Mouse (Mus musculus): ENCODE data around the gene Hoxc8. TPM values are rescaled to one million over a fixed set of nuclear protein-coding genes. Genes with fewer than 3 reads are reported as not detected.

The Hoxc8 gene
- polyA plus RNA-seq, 1 experiment: not detected

- no peaks in the 10 kb centered on the region for H3K36me3 ChIP-seq (ENCODE audit: control insufficient read depth, insufficient read depth, low read length)
- no peak for DNase-seq (ENCODE audit: low read depth in 1 of 2, low spot score in 2 of 2)
- H3K4me3 ChIP-seq (ENCODE audit: extremely low read depth, insufficient read depth, insufficient read length): no peak overlapping the region
- H3K4me1 ChIP-seq (ENCODE audit: control insufficient read depth, insufficient read depth, insufficient read length): peaks cover 2% of the 10 kb centered on the region; the same call in 1 of the 2 replicates
- peaks cover 33% of the 10 kb centered on the region for H3K27me3 ChIP-seq (ENCODE audit: control insufficient read depth, insufficient read depth, low read length)
- WGBS: 6% methylated on average over 56 of the region's 57 CpGs
- TF ChIP-seq CTCF (IDR thresholded peaks at IDR 0.05; ENCODE audit: extremely low read depth, insufficient read depth, insufficient read length, insufficient replicate concordance) (no peak), POLR2A (IDR thresholded peaks at IDR 0.05; ENCODE audit: low read depth, low read length) (no peak)
- H3K27ac ChIP-seq (ENCODE audit: insufficient read depth, low read length): no peak overlapping the region
Measured at GRCm38 (mm10) chr15:103014166-103015008, 24.0 kb downstream of the Hoxc8 start.

- peaks cover 2% of the 10 kb centered on the region; the same call in 1 of the 2 replicates for H3K4me1 ChIP-seq (ENCODE audit: control insufficient read depth, insufficient read depth, insufficient read length)
- H3K27me3 ChIP-seq (ENCODE audit: control insufficient read depth, insufficient read depth, low read length): peaks cover 32% of the 10 kb centered on the region
- no peak for DNase-seq (ENCODE audit: low read depth in 1 of 2, low spot score in 2 of 2)
- TF ChIP-seq POLR2A (IDR thresholded peaks at IDR 0.05; ENCODE audit: low read depth, low read length) (no peak), CTCF (IDR thresholded peaks at IDR 0.05; ENCODE audit: extremely low read depth, insufficient read depth, insufficient read length, insufficient replicate concordance) (no peak)
- H3K36me3 ChIP-seq (ENCODE audit: control insufficient read depth, insufficient read depth, low read length): no peaks in the 10 kb centered on the region
- H3K4me3 ChIP-seq (ENCODE audit: extremely low read depth, insufficient read depth, insufficient read length): no peak overlapping the region
- 6% methylated on average over 26 of the region's 28 CpGs for WGBS
- H3K27ac ChIP-seq (ENCODE audit: insufficient read depth, low read length): no peak overlapping the region
Measured at GRCm38 (mm10) chr15:103015009-103015399, 24.6 kb downstream of the Hoxc8 start.

- H3K4me3 ChIP-seq (ENCODE audit: extremely low read depth, insufficient read depth, insufficient read length): no peak overlapping the region
- no peak overlapping the region for H3K27ac ChIP-seq (ENCODE audit: insufficient read depth, low read length)
- WGBS: 21% methylated on average over 19 of the region's 19 CpGs
- peaks cover 2% of the 10 kb centered on the region; the same call in 1 of the 2 replicates for H3K4me1 ChIP-seq (ENCODE audit: control insufficient read depth, insufficient read depth, insufficient read length)
- DNase-seq (ENCODE audit: low read depth in 1 of 2, low spot score in 2 of 2): no peak
- peaks cover 28% of the 10 kb centered on the region for H3K27me3 ChIP-seq (ENCODE audit: control insufficient read depth, insufficient read depth, low read length)
- no peaks in the 10 kb centered on the region for H3K36me3 ChIP-seq (ENCODE audit: control insufficient read depth, insufficient read depth, low read length)
- TF ChIP-seq POLR2A (IDR thresholded peaks at IDR 0.05; ENCODE audit: low read depth, low read length): no peak
- TF ChIP-seq CTCF (IDR thresholded peaks at IDR 0.05; ENCODE audit: extremely low read depth, insufficient read depth, insufficient read length, insufficient replicate concordance): no peak
Measured at GRCm38 (mm10) chr15:103015406-103016166, 25.2 kb downstream of the Hoxc8 start.

GRCm38 (mm10) chr15:103018636-103019035 lies 28.2 kb downstream of the Hoxc8 start, which contains the start of gene Hoxc4:
Gene Hoxc4, plus strand, starts transcription at chr15:103018934.
- 73% methylated on average over 9 of the region's 9 CpGs for WGBS
- no peak within 1 kb of the TSS for H3K4me3 ChIP-seq (ENCODE audit: extremely low read depth, insufficient read depth, insufficient read length)
- H3K27ac ChIP-seq (ENCODE audit: insufficient read depth, low read length): no peak within 1 kb of the TSS
- peaks cover 15% of the 10 kb centered on the region for H3K27me3 ChIP-seq (ENCODE audit: control insufficient read depth, insufficient read depth, low read length)
- H3K36me3 ChIP-seq (ENCODE audit: control insufficient read depth, insufficient read depth, low read length): no peaks in the 10 kb centered on the region
- DNase-seq (ENCODE audit: low read depth in 1 of 2, low spot score in 2 of 2): no peak
- TF ChIP-seq POLR2A (IDR thresholded peaks at IDR 0.05; ENCODE audit: low read depth, low read length) (no peak), CTCF (IDR thresholded peaks at IDR 0.05; ENCODE audit: extremely low read depth, insufficient read depth, insufficient read length, insufficient replicate concordance) (no peak)
- peaks cover 2% of the 10 kb centered on the region; the same call in 1 of the 2 replicates for H3K4me1 ChIP-seq (ENCODE audit: control insufficient read depth, insufficient read depth, insufficient read length)

- Histone ChIP-seq H3K27me3 (ENCODE audit: control insufficient read depth, insufficient read depth, low read length) (peaks cover 2% of the 10 kb centered on the region; the same call in 1 of the 2 replicates), H3K4me3 (ENCODE audit: extremely low read depth, insufficient read depth, insufficient read length) (no peak overlapping the region), H3K4me1 (ENCODE audit: control insufficient read depth, insufficient read depth, insufficient read length) (no peaks in the 10 kb centered on the region), H3K27ac (ENCODE audit: insufficient read depth, low read length) (no peak overlapping the region), H3K36me3 (ENCODE audit: control insufficient read depth, insufficient read depth, low read length) (no peaks in the 10 kb centered on the region)
- DNase-seq (ENCODE audit: low read depth in 1 of 2, low spot score in 2 of 2): no peak
- TF ChIP-seq CTCF (IDR thresholded peaks at IDR 0.05; ENCODE audit: extremely low read depth, insufficient read depth, insufficient read length, insufficient replicate concordance): no peak
- TF ChIP-seq POLR2A (IDR thresholded peaks at IDR 0.05; ENCODE audit: low read depth, low read length): no peak
- 16% methylated on average over 8 of the region's 8 CpGs for WGBS
Measured at GRCm38 (mm10) chr15:103020899-103021418, 30.6 kb downstream of the Hoxc8 start.

- H3K4me3 ChIP-seq (ENCODE audit: extremely low read depth, insufficient read depth, insufficient read length): no peak overlapping the region
- H3K27me3 ChIP-seq (ENCODE audit: control insufficient read depth, insufficient read depth, low read length): peaks cover 6% of the 10 kb centered on the region
- no peak for DNase-seq (ENCODE audit: low read depth in 1 of 2, low spot score in 2 of 2)
- TF ChIP-seq CTCF (IDR thresholded peaks at IDR 0.05; ENCODE audit: extremely low read depth, insufficient read depth, insufficient read length, insufficient replicate concordance): no peak
- no peak for TF ChIP-seq POLR2A (IDR thresholded peaks at IDR 0.05; ENCODE audit: low read depth, low read length)
- WGBS: 17% methylated on average over 8 of the region's 8 CpGs
- H3K36me3 ChIP-seq (ENCODE audit: control insufficient read depth, insufficient read depth, low read length): no peaks in the 10 kb centered on the region
- H3K27ac ChIP-seq (ENCODE audit: insufficient read depth, low read length): no peak overlapping the region
- H3K4me1 ChIP-seq (ENCODE audit: control insufficient read depth, insufficient read depth, insufficient read length): no peaks in the 10 kb centered on the region
Measured at GRCm38 (mm10) chr15:103021544-103021943, 31.1 kb downstream of the Hoxc8 start.

All from spleen, adult 2 months (tissue).